Mouse (Mus musculus) olfactory bulb, adult 2 months (tissue): ENCODE measurements at regions not wholly inside any gene's neighbourhood (a gene's known extent, or its start where the extent isn't known, plus 50 kb on each side); places are given as distances from the start of the nearest gene placed in this dataset.

Source experiments
- H3K27ac ChIP-seq: fragments of 200-500 bp; 2 replicates; pipeline ENCODE4 v1.5.1; 2012; ENCODE audit warnings: low read depth, low read length; ENCODE audit not compliant: insufficient read depth
- H3K4me1 ChIP-seq: fragments of 200-500 bp; 2 replicates; pipeline ENCODE4 v1.6.1; 2012; ENCODE audit warnings: low read length; ENCODE audit not compliant: control insufficient read depth, insufficient read depth
- H3K4me3 ChIP-seq: fragments of 200-500 bp; 2 replicates; pipeline ENCODE4 v1.5.1; 2012; ENCODE audit warnings: mild to moderate bottlenecking, low read depth, low read length, moderate library complexity; ENCODE audit not compliant: insufficient read depth
- CTCF ChIP-seq: fragments of 200-500 bp; IDR thresholded peaks from 2 replicates; pipeline ENCODE4 v1.5.1; 2012; ENCODE audit warnings: low read depth, mild to moderate bottlenecking, low read length, moderate library complexity; ENCODE audit not compliant: insufficient read depth
- POLR2A ChIP-seq: fragments of 200-500 bp; IDR thresholded peaks from 2 replicates; pipeline ENCODE4 v1.6.1; 2012; ENCODE audit warnings: mild to moderate bottlenecking, low read depth, low read length, moderate library complexity; ENCODE audit not compliant: insufficient read depth
- WGBS: fragments of 180-500 bp; shearing (Covaris S2); methylation state at CpG from one replicate; pipeline ENCODE4 v1.1.7; 2018; 5-methylcytosine and 5-hydroxymethylcytosine counted together

- Histone ChIP-seq H3K27ac (no peak overlapping the region), H3K4me3 (0 out of 2 replicates have a peak overlapping the region, but pooled peaks have one; percentile 13), H3K4me1 (peaks cover 5% of the 10 kb centered on the region)
- TF ChIP-seq CTCF, result no peak
- TF ChIP-seq POLR2A, result no peak
- 30% methylated on average over 16 of the region's 16 CpGs for WGBS
Observed at GRCm38 (mm10) chr2:72628626-72629470, 152.9 kb downstream of the Cdca7 start.

- Histone ChIP-seq H3K4me3 (no peak overlapping the region), H3K4me1 (peaks cover 5% of the 10 kb centered on the region), H3K27ac (no peak overlapping the region)
- WGBS, result 64% methylated on average over 14 of the region's 14 CpGs
- no peak for TF ChIP-seq POLR2A
- no peak for TF ChIP-seq CTCF
Observed at GRCm38 (mm10) chr2:72629691-72630461, 153.9 kb downstream of the Cdca7 start.

- H3K4me1 ChIP-seq, result 0 out of 2 replicates have a peak, but pooled peaks cover 2% of the 10 kb centered on the region
- TF ChIP-seq CTCF (no peak), POLR2A (no peak)
- H3K27ac ChIP-seq, result no peak overlapping the region
- no peak overlapping the region for H3K4me3 ChIP-seq
- WGBS, result 52% methylated on average over 9 of the region's 9 CpGs
Observed at GRCm38 (mm10) chr2:72637881-72638620, 162.1 kb downstream of the Cdca7 start.

GRCm38 (mm10) chr2:72639022-72639421, 163.1 kb downstream of the Cdca7 start:
- Histone ChIP-seq H3K27ac (no peak overlapping the region), H3K4me1 (peaks cover 3% of the 10 kb centered on the region), H3K4me3 (no peak overlapping the region)
- WGBS, result 52% methylated on average over 4 of the region's 4 CpGs
- TF ChIP-seq POLR2A, result no peak
- TF ChIP-seq CTCF, result no peak

- TF ChIP-seq POLR2A (no peak), CTCF (no peak)
- Histone ChIP-seq H3K27ac (no peak overlapping the region), H3K4me3 (no peak overlapping the region), H3K4me1 (peaks cover 8% of the 10 kb centered on the region)
Observed at GRCm38 (mm10) chr2:72641228-72641627, 165.3 kb downstream of the Cdca7 start.

- Histone ChIP-seq H3K4me3 (no peak overlapping the region), H3K4me1 (peaks cover 6% of the 10 kb centered on the region), H3K27ac (no peak overlapping the region)
- 52% methylated on average over 10 of the region's 10 CpGs for WGBS
- TF ChIP-seq POLR2A (no peak), CTCF (no peak)
Observed at GRCm38 (mm10) chr2:72644151-72644843, 168.3 kb downstream of the Cdca7 start.

GRCm38 (mm10) chr2:72647642-72648041, 171.7 kb downstream of the Cdca7 start:
- H3K4me1 ChIP-seq, result peaks cover 6% of the 10 kb centered on the region
- H3K27ac ChIP-seq, result no peak overlapping the region
- 90% methylated on average over 5 of the region's 5 CpGs for WGBS
- H3K4me3 ChIP-seq, result no peak overlapping the region
- TF ChIP-seq POLR2A (no peak), CTCF (no peak)

- WGBS, result 53% methylated on average over 5 of the region's 5 CpGs
- H3K27ac ChIP-seq, result no peak overlapping the region
- H3K4me3 ChIP-seq, result no peak overlapping the region
- H3K4me1 ChIP-seq, result peaks cover 6% of the 10 kb centered on the region
- TF ChIP-seq POLR2A (no peak), CTCF (no peak)
Observed at GRCm38 (mm10) chr2:72648294-72648693, 172.3 kb downstream of the Cdca7 start.

GRCm38 (mm10) chr2:72655864-72656263, 179.9 kb downstream of the Cdca7 start:
- H3K4me1 ChIP-seq, result no peaks in the 10 kb centered on the region
- TF ChIP-seq POLR2A (no peak), CTCF (no peak)
- WGBS, result 86% methylated on average over 9 of the region's 9 CpGs
- H3K4me3 ChIP-seq, result no peak overlapping the region
- H3K27ac ChIP-seq, result no peak overlapping the region
